Mouse (Mus musculus) neural tube, embryonic 14.5 days (tissue): ENCODE results near the gene Spag9. TPM values are rescaled to one million over a fixed set of nuclear protein-coding genes. Genes with fewer than 3 reads are reported as not detected.

Experiments used
- ATAC-seq: fragments of 200-750 bp; cut with Nextera tagmentation; 2 replicates; pipeline ENCODE4 v1.8.0; 2017; ENCODE audit warnings: low read depth, mild to moderate bottlenecking, moderate TSS enrichment, moderate library complexity
- H3K27ac ChIP-seq: fragments of 300-500 bp; sonication (generic); 2 replicates; pipeline ENCODE4 v1.5.1; 2014; ENCODE audit warnings: low read depth, mild to moderate bottlenecking, control low read depth, low read length, moderate library complexity, mixed read lengths
- H3K27me3 ChIP-seq: fragments of 300-500 bp; sonication (generic); 2 replicates; pipeline ENCODE4 v1.6.1; 2014; ENCODE audit warnings: low read length; ENCODE audit not compliant: control insufficient read depth, insufficient read depth
- H3K36me3 ChIP-seq: fragments of 300-500 bp; sonication (generic); 2 replicates; pipeline ENCODE4 v1.6.1; 2014; ENCODE audit warnings: low read length, mixed read lengths; ENCODE audit not compliant: control insufficient read depth, insufficient read depth
- H3K4me1 ChIP-seq: fragments of 300-500 bp; sonication (generic); 2 replicates; pipeline ENCODE4 v1.6.1; 2014; ENCODE audit warnings: low read length; ENCODE audit not compliant: control insufficient read depth, insufficient read depth
- H3K4me2 ChIP-seq: fragments of 300-500 bp; sonication (generic); 2 replicates; pipeline ENCODE4 v1.6.1; 2014; ENCODE audit warnings: mild to moderate bottlenecking, low read depth, low read length, control low read depth
- H3K4me3 ChIP-seq: fragments of 300-500 bp; sonication (generic); 2 replicates; pipeline ENCODE4 v1.5.1; 2014; ENCODE audit warnings: low read depth, low read length, control low read depth, mixed read lengths
- H3K9ac ChIP-seq: fragments of 300-500 bp; sonication (generic); replicated peaks from 2 replicates; pipeline ENCODE4 v1.6.1; 2014; ENCODE audit warnings: low read depth, mild to moderate bottlenecking, control low read depth, low read length, mixed read lengths
- H3K9me3 ChIP-seq: fragments of 300-500 bp; sonication (generic); 2 replicates; pipeline ENCODE4 v1.6.1; 2016; ENCODE audit warnings: low read length; ENCODE audit not compliant: control insufficient read depth
- WGBS: fragments of 180-500 bp; shearing (Covaris S2); extraction: QIAGEN DNeasy Blood & Tissue Kit; methylation state at CpG from one replicate; pipeline ENCODE4 v1.1.7; 2014; 5-methylcytosine and 5-hydroxymethylcytosine counted together
- polyA plus RNA-seq: library from polyadenylated mRNA; unstranded; fragments of >200 nt; fragmentation: Nextera tagmentation; extraction: Ambion mirVana; gene quantifications from 2 replicates; pipeline ENCODE4 v1.2.1, GENCODE M21; 2014

Spag9 gene
- polyA plus RNA-seq, 1 experiment from 2014 or later, result 126 TPM

DNA sequence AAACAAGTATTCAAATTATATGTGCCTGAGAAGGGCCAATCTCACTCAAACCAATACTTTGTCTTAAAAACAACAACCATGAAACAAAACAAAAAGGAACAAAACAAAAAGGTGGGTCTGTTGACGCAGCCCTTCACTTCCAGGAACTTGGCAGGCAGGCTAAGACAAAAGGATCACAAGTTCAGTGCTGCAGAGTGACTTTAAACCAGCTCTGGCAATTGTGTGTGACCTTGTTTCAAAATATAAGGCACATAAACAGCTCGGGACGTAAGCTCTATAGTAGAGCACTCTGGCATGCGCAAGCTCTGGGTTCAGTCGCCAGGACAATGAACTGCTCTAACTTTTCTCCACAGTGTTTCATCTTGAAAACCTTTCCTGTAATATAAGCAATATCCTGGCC is 22.9 kb upstream of the Spag9 start:
- H3K36me3 ChIP-seq, result no peaks in the 10 kb centered on the region
- no peak overlapping the region for H3K4me3 ChIP-seq
- no peak for ATAC-seq
- no peak overlapping the region for H3K27ac ChIP-seq
- no peaks in the 10 kb centered on the region for H3K4me1 ChIP-seq
- no peak overlapping the region for H3K9ac ChIP-seq
- H3K4me2 ChIP-seq, result no peak overlapping the region
- no peaks in the 10 kb centered on the region for H3K9me3 ChIP-seq
- WGBS, result 85% methylated on average over 5 of the region's 5 CpGs
- H3K27me3 ChIP-seq, result no peaks in the 10 kb centered on the region

DNA sequence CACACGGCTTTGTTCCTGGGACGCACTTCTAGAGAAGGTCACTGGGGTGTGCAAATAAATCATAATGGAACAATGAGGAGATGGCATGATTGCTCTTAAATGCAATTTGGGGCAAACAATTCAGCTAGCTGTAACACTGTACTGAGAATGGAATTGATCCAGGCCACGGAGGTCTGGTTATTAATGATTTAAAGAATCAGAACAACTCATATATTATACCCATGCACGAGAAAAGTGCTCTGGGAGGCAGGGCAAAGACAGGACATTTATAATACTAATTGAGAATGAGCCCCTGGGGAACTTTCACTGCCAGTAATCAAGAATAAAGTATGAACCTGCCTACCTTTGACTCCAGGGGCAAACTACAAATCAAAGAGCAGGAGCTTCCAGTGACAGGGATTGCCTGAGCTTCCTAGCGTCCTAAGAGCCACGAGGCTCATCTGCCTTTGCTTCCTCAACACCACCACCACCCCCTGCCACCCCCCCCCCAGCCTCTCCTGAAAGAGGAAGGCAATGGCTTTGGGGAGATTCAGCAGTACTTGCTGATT is 16.3 kb upstream of the Spag9 start:
- H3K4me1 ChIP-seq, result no peaks in the 10 kb centered on the region
- ATAC-seq, result no peak; the same call in 1 of the 2 replicates
- H3K27me3 ChIP-seq, result no peaks in the 10 kb centered on the region
- no peak overlapping the region for H3K9ac ChIP-seq
- H3K4me2 ChIP-seq, result no peak overlapping the region
- H3K36me3 ChIP-seq, result no peaks in the 10 kb centered on the region
- H3K9me3 ChIP-seq, result no peaks in the 10 kb centered on the region
- H3K27ac ChIP-seq, result no peak overlapping the region
- H3K4me3 ChIP-seq, result no peak overlapping the region
- WGBS, result 16% methylated on average over 6 of the region's 6 CpGs

DNA sequence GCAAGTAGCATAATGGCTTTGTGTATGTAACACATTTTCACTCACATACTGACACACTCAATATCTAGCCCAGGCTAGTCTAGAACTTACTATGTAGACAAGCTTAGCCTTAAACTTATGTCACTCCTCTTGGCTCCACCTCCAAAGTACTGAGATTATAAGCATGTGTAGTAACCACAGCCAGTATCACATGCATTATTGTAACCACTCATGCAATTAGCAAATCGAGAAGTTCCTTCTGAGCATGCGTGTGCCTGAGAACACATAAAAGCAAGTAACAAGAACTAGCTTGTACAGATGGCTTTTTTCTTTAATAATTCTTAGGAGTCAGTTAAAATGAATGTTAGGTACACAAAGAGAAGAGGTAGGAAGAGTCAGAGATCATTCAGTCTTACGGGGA is 11.3 kb upstream of the Spag9 start:
- Histone ChIP-seq H3K4me1 (no peaks in the 10 kb centered on the region), H3K36me3 (no peaks in the 10 kb centered on the region), H3K27me3 (no peaks in the 10 kb centered on the region), H3K4me3 (no peak overlapping the region), H3K9ac (no peak overlapping the region), H3K27ac (no peak overlapping the region), H3K4me2 (no peak overlapping the region), H3K9me3 (no peaks in the 10 kb centered on the region)
- no peak for ATAC-seq
- 93% methylated on average over 3 of the region's 3 CpGs for WGBS

DNA sequence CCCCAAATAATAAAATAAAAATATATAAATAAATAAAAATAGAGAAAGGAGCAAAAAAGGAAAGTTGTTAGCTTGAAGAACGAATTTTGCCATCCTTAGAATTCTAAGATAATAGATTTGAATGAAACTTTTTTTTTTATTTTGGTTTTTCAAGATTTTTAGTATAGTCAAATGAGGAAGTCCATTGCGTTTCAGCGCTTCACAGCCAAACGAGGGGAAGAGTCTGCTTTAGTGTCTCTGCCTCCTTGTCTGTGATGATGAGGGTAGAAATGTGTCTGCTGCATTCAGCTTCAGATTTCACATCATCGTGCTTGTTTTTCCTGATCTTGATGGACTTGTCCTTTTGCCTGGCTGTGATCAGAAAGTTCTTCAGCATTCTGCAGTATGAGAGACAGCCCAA is 10.6 kb upstream of the Spag9 start:
- no peaks in the 10 kb centered on the region for H3K27me3 ChIP-seq
- ATAC-seq, result no peak
- no peaks in the 10 kb centered on the region for H3K4me1 ChIP-seq
- no peak overlapping the region for H3K4me3 ChIP-seq
- H3K36me3 ChIP-seq, result no peaks in the 10 kb centered on the region
- no peak overlapping the region for H3K4me2 ChIP-seq
- H3K9me3 ChIP-seq, result no peaks in the 10 kb centered on the region
- 89% methylated on average over 5 of the region's 5 CpGs for WGBS
- no peak overlapping the region for H3K9ac ChIP-seq
- H3K27ac ChIP-seq, result no peak overlapping the region

DNA sequence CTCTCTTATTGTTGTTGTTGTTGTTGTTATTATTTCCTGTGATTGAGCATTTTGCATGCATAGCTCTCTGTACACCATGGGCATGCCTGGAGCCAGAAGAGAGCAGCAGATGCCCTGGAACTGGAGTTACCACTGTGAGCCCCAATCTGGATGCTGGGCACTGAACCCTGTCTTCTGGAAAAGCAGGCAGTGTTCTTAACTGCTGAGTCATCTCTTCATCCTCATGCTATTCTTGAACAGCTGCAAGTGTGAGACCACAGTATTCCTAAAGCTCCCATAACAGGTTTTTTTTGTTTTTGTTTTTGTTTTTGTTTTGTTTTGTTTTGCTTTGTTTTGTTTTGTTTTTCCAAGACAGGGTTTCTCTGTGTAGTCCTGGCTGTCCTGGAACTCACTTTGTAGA is 9.6 kb upstream of the Spag9 start:
- H3K27me3 ChIP-seq, result no peaks in the 10 kb centered on the region
- no peak overlapping the region for H3K27ac ChIP-seq
- no peak for ATAC-seq

DNA sequence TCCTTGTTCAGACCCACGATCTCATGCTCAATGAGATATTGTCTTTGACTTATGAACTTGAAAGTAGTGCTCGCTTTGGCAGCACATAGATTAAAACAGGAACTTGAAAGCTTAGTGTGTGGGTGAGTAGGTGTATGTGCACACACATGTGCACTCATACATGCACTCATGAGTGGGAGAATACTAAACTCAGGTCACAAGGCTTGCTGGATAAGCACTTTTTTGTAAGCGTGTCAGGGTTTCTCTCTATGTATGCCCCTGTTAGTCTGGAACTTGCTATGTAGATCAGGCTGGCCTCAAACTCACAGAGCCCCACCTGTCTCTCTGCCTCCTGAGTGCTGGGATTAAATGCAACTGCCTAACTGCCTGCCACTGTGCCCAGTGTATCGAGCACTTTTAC is 8.9 kb upstream of the Spag9 start:
- Histone ChIP-seq H3K9ac (no peak overlapping the region), H3K4me3 (no peak overlapping the region), H3K4me1 (no peaks in the 10 kb centered on the region), H3K27me3 (no peaks in the 10 kb centered on the region), H3K27ac (no peak overlapping the region), H3K36me3 (no peaks in the 10 kb centered on the region), H3K9me3 (no peaks in the 10 kb centered on the region), H3K4me2 (no peak overlapping the region)
- WGBS, result 88% methylated on average over 4 of the region's 4 CpGs
- no peak for ATAC-seq

More for the DNA sequence above, 9.6 kb upstream of the Spag9 start:
- no peaks in the 10 kb centered on the region for H3K4me1 ChIP-seq
- no peak overlapping the region for H3K4me3 ChIP-seq
- H3K4me2 ChIP-seq, result no peak overlapping the region
- H3K9me3 ChIP-seq, result no peaks in the 10 kb centered on the region
- H3K9ac ChIP-seq, result no peak overlapping the region
- no peaks in the 10 kb centered on the region for H3K36me3 ChIP-seq

DNA sequence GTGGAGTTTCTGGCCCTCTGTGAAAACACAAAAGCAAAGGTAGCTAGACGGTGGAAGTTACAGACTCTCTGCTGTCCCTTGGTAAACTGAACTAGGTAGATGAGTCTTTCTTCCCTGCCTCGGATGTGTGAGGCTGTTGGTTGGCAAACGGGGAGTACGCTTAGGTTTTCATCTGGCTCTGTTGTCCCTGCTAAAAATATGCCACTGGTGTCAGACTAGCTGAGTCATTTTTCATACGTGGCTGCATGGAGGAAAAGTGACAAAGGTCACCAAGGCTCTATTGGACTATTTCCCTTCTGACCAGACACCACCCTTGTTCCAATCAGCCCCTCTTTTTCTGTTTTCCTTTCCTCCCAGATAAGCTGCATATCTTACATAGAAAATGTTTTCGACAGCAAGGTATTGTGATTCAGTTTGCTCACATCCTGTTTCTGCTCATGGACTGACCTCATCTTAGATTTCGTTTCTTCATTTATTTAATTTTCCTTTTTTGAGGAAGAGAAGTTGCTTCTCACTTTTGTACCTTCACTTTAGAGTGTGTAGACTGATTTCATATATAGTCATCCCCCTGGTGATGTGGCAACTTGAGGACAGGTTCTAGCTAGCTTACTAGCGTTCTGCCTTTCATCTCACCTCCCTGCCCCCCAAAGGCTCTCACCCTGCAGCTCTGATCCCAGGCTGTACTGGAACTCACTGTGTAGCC is 8.1 kb upstream of the Spag9 start:
- no peak overlapping the region for H3K9ac ChIP-seq
- no peak overlapping the region for H3K4me3 ChIP-seq
- WGBS, result 84% methylated on average over 8 of the region's 8 CpGs
- H3K4me2 ChIP-seq, result no peak overlapping the region
- no peak for ATAC-seq
- no peaks in the 10 kb centered on the region for H3K36me3 ChIP-seq
- H3K9me3 ChIP-seq, result no peaks in the 10 kb centered on the region
- no peak overlapping the region for H3K27ac ChIP-seq
- no peaks in the 10 kb centered on the region for H3K27me3 ChIP-seq
- H3K4me1 ChIP-seq, result no peaks in the 10 kb centered on the region

DNA sequence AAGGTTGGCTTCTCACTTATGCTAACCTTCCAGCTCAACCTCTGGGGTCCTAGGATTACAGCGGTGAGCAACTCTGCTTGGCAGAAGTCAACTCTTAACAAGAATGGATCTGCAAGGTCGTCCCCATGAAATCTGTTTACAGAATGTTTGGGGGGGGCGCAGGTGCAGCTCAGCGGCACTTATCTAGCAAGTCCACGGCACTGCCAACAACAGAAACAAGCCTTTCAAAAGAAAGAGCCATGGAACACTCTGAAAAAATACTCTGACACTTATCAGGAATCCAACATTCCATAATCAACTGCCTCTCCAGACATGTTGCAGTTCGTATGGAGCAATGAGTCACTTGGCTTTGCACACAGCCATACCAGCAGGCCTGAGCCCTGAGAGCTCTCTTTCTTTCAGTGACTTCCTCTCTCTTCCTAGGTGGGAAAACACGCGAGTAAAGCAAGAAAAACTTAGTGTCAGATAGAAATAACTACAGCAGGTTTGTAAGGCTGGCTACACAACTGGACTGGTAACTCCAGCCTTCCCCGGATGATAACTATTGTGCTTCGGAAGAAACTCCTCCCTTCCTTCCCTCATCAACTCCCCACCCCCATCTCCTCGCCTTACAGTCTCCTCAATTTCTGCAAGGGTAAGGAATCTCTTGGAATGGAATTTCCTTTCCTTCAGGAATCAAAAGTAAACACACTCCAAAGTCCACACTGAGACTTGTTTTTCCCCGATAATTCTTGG is 7.4 kb upstream of the Spag9 start:
- Histone ChIP-seq H3K27me3 (no peaks in the 10 kb centered on the region), H3K36me3 (no peaks in the 10 kb centered on the region), H3K4me2 (no peak overlapping the region), H3K9ac (no peak overlapping the region), H3K4me1 (no peaks in the 10 kb centered on the region), H3K9me3 (no peaks in the 10 kb centered on the region), H3K27ac (no peak overlapping the region), H3K4me3 (no peak overlapping the region)
- WGBS, result 69% methylated on average over 12 of the region's 12 CpGs
- no peak for ATAC-seq

DNA sequence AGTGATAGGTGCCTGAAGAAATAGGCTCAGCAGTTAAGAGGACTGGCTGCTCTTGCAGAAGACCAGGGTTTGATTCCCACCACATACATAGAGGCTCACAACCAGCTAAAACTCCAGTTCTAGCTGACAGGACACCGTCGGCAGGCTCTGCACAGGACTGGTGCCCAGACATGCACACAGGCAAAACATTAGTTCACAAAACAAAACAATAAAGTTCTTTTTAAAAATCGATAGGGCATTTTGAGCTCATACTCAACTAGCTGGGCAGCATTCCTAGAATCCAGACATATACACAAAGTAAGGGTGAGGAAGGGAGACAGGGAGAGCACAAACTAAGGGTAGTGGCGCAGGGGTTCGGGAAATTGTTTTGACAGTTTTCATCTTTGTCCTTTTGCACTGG is 1.4 kb upstream of the Spag9 start:
- Histone ChIP-seq H3K27ac (peak overlapping the region; percentile 95; the same call in 1 of the 2 replicates), H3K36me3 (no peaks in the 10 kb centered on the region), H3K4me3 (peak overlapping the region; percentile 90; the same call in 1 of the 2 replicates), H3K27me3 (peaks cover 2% of the 10 kb centered on the region; the same call in 1 of the 2 replicates), H3K9ac (no peak overlapping the region), H3K4me2 (peak overlapping the region; percentile 80), H3K9me3 (no peaks in the 10 kb centered on the region), H3K4me1 (peaks cover 21% of the 10 kb centered on the region)
- ATAC-seq, result no peak
- WGBS, result 68% methylated on average over 5 of the region's 5 CpGs
